Mouse (Mus musculus): ENCODE data around the gene Akap13. TPM values are rescaled to one million over a fixed set of nuclear protein-coding genes. Genes with fewer than 3 reads are reported as not detected.
A peak's percentile ranks its signal among the peaks of the same experiment; 100 is the strongest.
"Not testable (repeated sequence)": the region's sequence is repeated elsewhere in the genome, so short reads cannot be mapped to it uniquely, and the experiment has no call there.

Gene Akap13
- total RNA-seq, 2 experiments from 2014 or later, result 53.2 to 75.9 TPM

GRCm38 (mm10) chr7:75600360-75601075, 145.2 kb downstream of the Akap13 start:
- no peak for TF ChIP-seq CTCF (IDR thresholded peaks at IDR 0.05)
- DNase-seq, result no peak
- H3K27ac ChIP-seq, result no peak overlapping the region
- intact Hi-C loops (cut with DNase I), result no loop called here
- H3K4me3 ChIP-seq, result no peak overlapping the region

GRCm38 (mm10) chr7:75607248-75607647, 151.9 kb downstream of the Akap13 start:
- Histone ChIP-seq H3K4me3 (no peak overlapping the region), H3K27ac (peak overlapping the region; percentile 95)
- no peak for DNase-seq
- intact Hi-C loops (cut with DNase I), result no loop called here
- TF ChIP-seq CTCF (IDR thresholded peaks at IDR 0.05), result no peak

GRCm38 (mm10) chr7:75608716-75609115, 153.4 kb downstream of the Akap13 start:
- Histone ChIP-seq H3K4me3 (no peak overlapping the region), H3K27ac (peak overlapping the region; percentile 95)
- no peak for DNase-seq
- TF ChIP-seq CTCF (IDR thresholded peaks at IDR 0.05), result no peak
- intact Hi-C loops (cut with DNase I), result no loop called here

- peak; percentile 57 for TF ChIP-seq CTCF (IDR thresholded peaks at IDR 0.05)
- Histone ChIP-seq H3K27ac (peak overlapping the region; percentile 95), H3K4me3 (peak overlapping the region; percentile 68)
- DNase-seq, result peak; percentile 69
- intact Hi-C loops (cut with DNase I), result no loop called here
Measured at GRCm38 (mm10) chr7:75609456-75610262, 154.3 kb downstream of the Akap13 start.

GRCm38 (mm10) chr7:75610391-75610790, 155.1 kb downstream of the Akap13 start:
- H3K4me3 ChIP-seq, result peak overlapping the region; percentile 68
- peak overlapping the region; percentile 95 for H3K27ac ChIP-seq
- no peak for DNase-seq
- intact Hi-C loops (cut with DNase I), result no loop called here
- TF ChIP-seq CTCF (IDR thresholded peaks at IDR 0.05), result no peak

GRCm38 (mm10) chr7:75611261-75611950, 156.1 kb downstream of the Akap13 start:
- peak overlapping the region; percentile 95 for H3K27ac ChIP-seq
- intact Hi-C loops (cut with DNase I), result no loop called here
- peak overlapping the region; percentile 68 for H3K4me3 ChIP-seq
- no peak for TF ChIP-seq CTCF (IDR thresholded peaks at IDR 0.05)
- no peak for DNase-seq

GRCm38 (mm10) chr7:75612000-75612682, 156.8 kb downstream of the Akap13 start:
- intact Hi-C loops (cut with DNase I), result no loop called here
- DNase-seq, result peak; percentile 78
- H3K4me3 ChIP-seq, result peak overlapping the region; percentile 68
- no peak for TF ChIP-seq CTCF (IDR thresholded peaks at IDR 0.05)
- peak overlapping the region; percentile 95 for H3K27ac ChIP-seq

- intact Hi-C loops (cut with DNase I), result no loop called here
- peak; percentile 40 for DNase-seq
- no peak for TF ChIP-seq CTCF (IDR thresholded peaks at IDR 0.05)
- Histone ChIP-seq H3K27ac (peak overlapping the region; percentile 95), H3K4me3 (peak overlapping the region; percentile 68)
Measured at GRCm38 (mm10) chr7:75612683-75613053, 157.3 kb downstream of the Akap13 start.

GRCm38 (mm10) chr7:75613240-75613639, 157.9 kb downstream of the Akap13 start:
- Histone ChIP-seq H3K27ac (peak overlapping the region; percentile 95), H3K4me3 (peak overlapping the region; percentile 68)
- DNase-seq, result no peak
- intact Hi-C loops (cut with DNase I), result no loop called here
- no peak for TF ChIP-seq CTCF (IDR thresholded peaks at IDR 0.05)

GRCm38 (mm10) chr7:75614826-75615225, 159.5 kb downstream of the Akap13 start:
- no peak for TF ChIP-seq CTCF (IDR thresholded peaks at IDR 0.05)
- Histone ChIP-seq H3K4me3 (peak overlapping the region; percentile 68), H3K27ac (peak overlapping the region; percentile 95)
- intact Hi-C loops (cut with DNase I), result no loop called here
- no peak for DNase-seq

- H3K27ac ChIP-seq; DNase-seq; intact Hi-C loops (cut with DNase I); H3K4me3 ChIP-seq: not testable (repeated sequence)
Measured at GRCm38 (mm10) chr7:75617246-75617645, 161.9 kb downstream of the Akap13 start.

- no peak overlapping the region for H3K4me3 ChIP-seq
- intact Hi-C loops (cut with DNase I), result no loop called here
- DNase-seq, result no peak
- no peak for TF ChIP-seq CTCF (IDR thresholded peaks at IDR 0.05)
- peak overlapping the region; percentile 55 for H3K27ac ChIP-seq
Measured at GRCm38 (mm10) chr7:75618699-75619098, 163.4 kb downstream of the Akap13 start.

Data from gastrocnemius, adult 2 months (tissue).